In genomic region chr1:162286910-162287309, GRCm38 (mm10) we compare ENCODE assay signal across 9 mouse cellular contexts.
DNase-seq lines count a peak whose midpoint lies in the region; ATAC-seq lines count a peak whose summit lies in the region.
"Had no signal": no experiment of that assay in that cellular context is flagged by ENCODE, and none has a peak within 500 bp of the region (broad histone marks: within the 10 kb centered on the region; RNA-seq: fewer than 3 reads in every experiment).

No protein-coding gene starts in this region.

- H3K27ac ChIP-seq in kidney, embryonic 15.5 days, result no peak overlapping the region
- H3K27ac ChIP-seq: limb, embryonic 12.5 days had no signal

- H3K4me2 ChIP-seq in kidney, embryonic 15.5 days, result no peak overlapping the region
- H3K4me2 ChIP-seq: limb, embryonic 12.5 days had no signal

- H3K4me3 ChIP-seq in kidney, embryonic 15.5 days (replicated peaks), result no peak overlapping the region
- H3K4me3 ChIP-seq: limb, embryonic 12.5 days had no signal

- no peaks in the 10 kb centered on the region for H3K36me3 ChIP-seq in kidney, embryonic 15.5 days
- H3K36me3 ChIP-seq: limb, embryonic 12.5 days had no signal

- H3K9ac ChIP-seq in kidney, embryonic 15.5 days, result no peak overlapping the region
- H3K9ac ChIP-seq: limb, embryonic 12.5 days had no signal

- DNase-seq in adrenal gland, adult (ENCODE audit: inconsistent age in 2 of 2, low spot score in 1 of 2), result peak; percentile 13 to 54
- DNase-seq in adrenal gland, adult 18-20 months (ENCODE audit: low spot score in 2 of 2), result no peak
- peak; percentile 12 to 35 for DNase-seq in kidney, postnatal 4 days
- DNase-seq in c-Kit-positive CD71-positive TER-119-negative erythroid progenitor cells, embryonic 14.5 days (ENCODE audit: low read depth), result peak; percentile 1
- peak; percentile 36 for DNase-seq in naive thymus-derived CD4-positive, alpha-beta T cell, adult 2 months (ENCODE audit: low read depth)
- DNase-seq in left cerebral cortex, postnatal 14 days (ENCODE audit: low spot score in 2 of 2), result no peak
- DNase-seq in heart, adult 8-10 months (ENCODE audit: low spot score), result no peak

- WGBS in kidney, embryonic 15.5 days, result 58% methylated on average over 6 of the region's 6 CpGs

- intact Hi-C loops in left cerebral cortex, postnatal 14 days (cut with DNase I), result no loop called here

- H3K9me3 ChIP-seq in kidney, embryonic 15.5 days (replicated peaks), result no peaks in the 10 kb centered on the region
- H3K9me3 ChIP-seq: limb, embryonic 12.5 days had no signal

- ATAC-seq in kidney, embryonic 15.5 days (replicated peaks; ENCODE audit: low FRiP score), result no peak

- H3K27me3 ChIP-seq in kidney, embryonic 15.5 days, result no peaks in the 10 kb centered on the region
- H3K27me3 ChIP-seq: limb, embryonic 12.5 days had no signal

- peaks cover 7% of the 10 kb centered on the region for H3K4me1 ChIP-seq in kidney, embryonic 15.5 days

Comparison
In these comparisons a context has a peak if more than half of its experiments do, and no peak if none do; other contexts are left out.
1. DNase-seq: peak in adrenal gland, adult (2 of 2), kidney, postnatal 4 days (2 of 2), c-Kit-positive CD71-positive TER-119-negative erythroid progenitor cells, embryonic 14.5 days (single experiment) and naive thymus-derived CD4-positive, alpha-beta T cell, adult 2 months (single experiment); none in adrenal gland, adult 18-20 months (0 of 2), left cerebral cortex, postnatal 14 days (0 of 2) and heart, adult 8-10 months (single experiment).